Mouse (Mus musculus) liver, postnatal 0 days (tissue): ENCODE data around the gene Rack1.

Source experiments
- CTCF ChIP-seq: sonication (generic); IDR thresholded peaks from 2 replicates; pipeline ENCODE4 v1.5.1; 2016; ENCODE audit warnings: antibody characterized with exemption, low read depth
- EP300 ChIP-seq: IDR thresholded peaks from 2 replicates; pipeline ENCODE4 v1.6.1; 2016; ENCODE audit warnings: antibody characterized with exemption, low read depth, mild to moderate bottlenecking

DNA sequence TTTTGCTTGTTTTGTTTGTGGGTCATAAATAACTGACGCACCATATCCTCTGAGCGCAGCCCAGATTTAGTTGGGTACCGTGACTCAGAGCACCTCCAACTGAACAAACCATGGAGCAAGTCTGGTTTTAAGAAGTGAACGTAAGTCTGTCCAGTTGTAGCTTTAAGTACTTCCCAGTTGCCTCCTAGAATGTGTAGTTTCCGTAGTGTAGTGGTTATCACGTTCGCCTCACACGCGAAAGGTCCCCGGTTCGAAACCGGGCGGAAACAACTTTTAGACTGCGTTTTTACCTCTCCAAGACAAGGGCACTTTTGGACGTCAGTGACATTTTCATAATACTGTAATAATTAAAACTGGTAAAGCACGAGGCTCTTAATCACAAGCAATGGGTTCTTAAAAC, 18.2 kb downstream of the Rack1 start:
- no peak for TF ChIP-seq CTCF
- TF ChIP-seq EP300: peak; percentile 67
